Mouse (Mus musculus) heart, embryonic 16.5 days (tissue): ENCODE results near the gene Tmtc2. TPM values are rescaled to one million over a fixed set of nuclear protein-coding genes. Genes with fewer than 3 reads are reported as not detected.

ENCODE experiments used
- ATAC-seq: fragments of 200-750 bp; cut with Nextera tagmentation; replicated peaks from 2 replicates; pipeline ENCODE4 v1.8.0; 2017; ENCODE audit warnings: moderate number of reproducible peaks; ENCODE audit not compliant: insufficient read depth, low FRiP score; ENCODE audit errors: extremely low read depth
- H3K27ac ChIP-seq: fragments of 300-500 bp; sonication (generic); 2 replicates; pipeline ENCODE4 v1.5.1; 2014; ENCODE audit warnings: mild to moderate bottlenecking, low read length, control low read depth, moderate library complexity
- H3K27me3 ChIP-seq: fragments of 300-500 bp; sonication (generic); 2 replicates; pipeline ENCODE4 v1.6.1; 2014; ENCODE audit warnings: low read length, mixed read lengths; ENCODE audit not compliant: control insufficient read depth, insufficient read depth
- H3K36me3 ChIP-seq: fragments of 300-500 bp; sonication (generic); 2 replicates; pipeline ENCODE4 v1.6.1; 2014; ENCODE audit not compliant: control insufficient read depth, insufficient read depth
- H3K4me1 ChIP-seq: fragments of 300-500 bp; sonication (generic); 2 replicates; pipeline ENCODE4 v1.6.1; 2014; ENCODE audit warnings: low read length, mixed read lengths; ENCODE audit not compliant: control insufficient read depth, insufficient read depth
- H3K4me2 ChIP-seq: fragments of 300-500 bp; sonication (generic); 2 replicates; pipeline ENCODE4 v1.6.1; 2014; ENCODE audit warnings: low read depth, mild to moderate bottlenecking, control low read depth, low read length
- H3K4me3 ChIP-seq: fragments of 300-500 bp; sonication (generic); 2 replicates; pipeline ENCODE4 v1.5.1; 2014; ENCODE audit warnings: mild to moderate bottlenecking, control low read depth, low read length
- H3K9ac ChIP-seq: fragments of 300-500 bp; sonication (generic); 2 replicates; pipeline ENCODE4 v1.6.1; 2014; ENCODE audit warnings: low read length, control low read depth
- H3K9me3 ChIP-seq: fragments of 300-500 bp; sonication (generic); replicated peaks from 2 replicates; pipeline ENCODE4 v1.6.1; 2016; ENCODE audit warnings: low read length; ENCODE audit not compliant: control insufficient read depth
- WGBS: fragments of 180-500 bp; shearing (Covaris S2); extraction: QIAGEN DNeasy Blood & Tissue Kit; methylation state at CpG from one replicate; pipeline ENCODE4 v1.1.7; 2014; 5-methylcytosine and 5-hydroxymethylcytosine counted together
- polyA plus RNA-seq: library from polyadenylated mRNA; unstranded; fragments of >200 nt; fragmentation: Nextera tagmentation; extraction: Ambion mirVana; gene quantifications from 2 replicates; pipeline ENCODE4 v1.2.1, GENCODE M21; 2015

Gene Tmtc2
- polyA plus RNA-seq, 1 experiment from 2014 or later = 2.1 TPM

DNA sequence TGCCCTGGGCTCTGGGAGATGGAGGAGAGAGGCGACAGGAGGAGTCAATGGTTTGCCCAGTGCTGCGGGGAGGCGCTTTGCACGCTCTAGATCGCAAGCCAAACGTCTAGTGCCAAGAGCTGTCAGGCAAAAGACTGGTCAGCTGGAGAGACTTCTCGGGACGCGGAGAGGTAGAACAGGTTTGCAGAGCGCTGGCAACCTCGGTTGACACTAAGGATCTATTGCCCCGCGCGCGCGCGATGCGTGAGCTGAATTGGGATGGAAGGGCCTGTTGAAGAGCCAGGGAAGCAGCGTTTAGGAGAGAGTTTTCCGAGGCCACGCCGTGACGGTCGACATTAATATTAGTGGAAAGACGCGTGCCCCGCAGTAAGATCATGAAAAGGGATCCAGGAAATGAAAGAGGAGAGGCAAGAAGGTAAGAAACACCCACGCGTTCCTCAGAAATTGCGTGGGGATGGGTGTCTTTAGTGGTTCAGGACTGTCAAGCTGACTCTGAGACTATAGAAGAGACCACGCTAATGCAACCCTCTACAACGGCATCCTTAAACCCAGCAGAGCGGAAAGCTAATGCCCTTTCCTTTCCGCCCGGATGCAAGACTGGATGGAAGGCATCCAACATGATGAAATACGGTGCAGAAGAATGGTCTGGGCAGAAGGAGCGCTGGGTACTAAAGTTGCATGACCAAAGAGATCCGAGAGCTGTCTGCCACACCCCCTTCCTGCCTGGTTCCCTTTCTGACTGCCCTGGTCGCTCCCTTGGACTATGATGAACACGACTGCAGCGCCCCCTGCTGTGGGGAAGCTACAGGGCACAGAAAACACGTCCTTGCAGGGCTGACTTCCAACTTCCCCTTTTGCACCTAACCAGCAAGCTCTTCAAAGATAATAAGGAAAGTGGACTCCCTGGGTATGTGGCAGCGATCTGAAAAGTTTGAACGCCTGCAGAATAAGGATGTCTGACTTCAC, 727 bp upstream of the Tmtc2 start:
- H3K4me2 ChIP-seq = peak overlapping the region; percentile 94
- WGBS = under 1% methylated on average over 44 of the region's 44 CpGs
- H3K9me3 ChIP-seq = no peaks in the 10 kb centered on the region
- peak overlapping the region; percentile 77 for H3K4me3 ChIP-seq
- H3K4me1 ChIP-seq = peaks cover 15% of the 10 kb centered on the region
- H3K36me3 ChIP-seq = no peaks in the 10 kb centered on the region
- peak overlapping the region; percentile 78 for H3K9ac ChIP-seq
- peak; percentile 70 for ATAC-seq
- H3K27ac ChIP-seq = peak overlapping the region; percentile 73
- no peaks in the 10 kb centered on the region for H3K27me3 ChIP-seq

DNA sequence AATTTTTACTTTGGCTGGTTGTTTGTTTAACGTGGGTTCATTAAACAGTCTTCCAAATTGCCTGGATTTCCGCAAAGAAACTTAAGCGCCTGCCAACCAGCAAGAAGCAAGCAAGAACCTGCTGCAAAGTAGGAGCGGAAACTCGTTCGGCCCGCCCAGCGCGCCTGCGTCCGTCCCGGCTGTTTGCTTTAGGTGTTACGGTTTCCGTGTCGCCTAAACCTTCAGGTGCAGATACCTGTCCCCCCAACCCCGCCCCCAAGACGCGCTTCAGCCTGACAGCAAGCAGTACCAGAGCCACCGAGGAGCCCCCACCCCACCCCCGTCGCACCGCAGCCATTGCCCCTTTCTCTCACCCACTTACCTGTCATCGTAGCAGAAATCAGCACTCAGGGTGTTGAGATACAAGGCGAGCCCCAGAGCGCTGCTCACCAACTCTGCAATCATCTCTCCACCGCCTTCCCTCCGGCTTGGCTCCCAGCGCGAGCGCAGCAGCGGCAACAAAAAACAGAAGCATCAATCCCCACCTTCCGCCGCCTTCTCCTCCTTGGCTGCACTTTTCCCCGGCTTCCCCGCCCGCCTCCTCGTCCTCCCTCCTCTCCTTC, 844 bp downstream of the Tmtc2 start:
- WGBS = 1% methylated on average over 37 of the region's 37 CpGs
- Histone ChIP-seq H3K4me3 (peak overlapping the region; percentile 77), H3K4me1 (peaks cover 11% of the 10 kb centered on the region), H3K9ac (peak overlapping the region; percentile 78), H3K4me2 (peak overlapping the region; percentile 94), H3K36me3 (no peaks in the 10 kb centered on the region), H3K27me3 (no peaks in the 10 kb centered on the region), H3K9me3 (no peaks in the 10 kb centered on the region), H3K27ac (peak overlapping the region; percentile 73)
- ATAC-seq = no peak

DNA sequence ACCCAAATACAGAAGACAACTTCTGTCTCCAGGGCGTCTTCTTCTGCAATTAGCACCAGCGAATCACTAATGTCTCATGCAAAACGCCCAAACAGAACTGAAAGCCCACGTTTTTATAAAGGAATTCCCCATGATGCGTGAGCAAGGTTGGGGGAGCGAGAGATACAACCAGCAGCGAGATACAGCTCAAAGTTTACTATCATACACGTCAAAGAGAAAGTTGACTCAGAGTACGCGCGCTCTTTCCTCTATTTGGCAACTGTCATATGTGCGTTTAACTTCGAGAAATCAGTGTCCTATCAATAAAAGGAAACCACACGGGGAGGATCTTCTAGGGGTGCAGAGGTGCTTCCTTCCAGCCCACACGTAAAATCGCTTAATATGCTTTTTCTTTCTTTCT, 1.4 kb downstream of the Tmtc2 start:
- Histone ChIP-seq H3K27me3 (no peaks in the 10 kb centered on the region), H3K9ac (peak overlapping the region; percentile 78), H3K4me2 (peak overlapping the region; percentile 94), H3K9me3 (no peaks in the 10 kb centered on the region), H3K36me3 (no peaks in the 10 kb centered on the region), H3K27ac (no peak overlapping the region), H3K4me3 (peak overlapping the region; percentile 77), H3K4me1 (peaks cover 11% of the 10 kb centered on the region)
- WGBS = 2% methylated on average over 16 of the region's 16 CpGs
- no peak for ATAC-seq

DNA sequence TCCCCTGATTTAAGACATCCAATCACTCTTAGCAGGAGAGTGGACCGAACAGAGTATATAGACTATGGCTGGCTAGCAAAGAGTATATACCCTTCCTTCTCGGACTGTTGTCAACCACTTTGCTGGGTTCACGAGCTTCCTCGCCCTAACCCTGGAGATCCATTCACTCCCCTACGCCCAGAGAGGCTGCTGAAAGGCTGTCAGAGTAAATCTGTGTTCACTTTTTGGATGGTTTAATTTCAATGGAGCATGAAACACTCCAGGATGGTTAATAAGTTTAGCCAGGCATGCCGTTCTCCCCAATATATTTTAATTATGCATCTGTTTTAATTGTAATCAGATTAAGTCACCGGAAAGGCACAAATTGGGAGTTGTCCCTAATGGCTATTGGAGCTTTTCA, 1.9 kb downstream of the Tmtc2 start:
- ATAC-seq = no peak
- Histone ChIP-seq H3K27ac (no peak overlapping the region), H3K9ac (peak overlapping the region; percentile 10; the same call in 1 of the 2 replicates), H3K9me3 (no peaks in the 10 kb centered on the region), H3K27me3 (no peaks in the 10 kb centered on the region), H3K4me3 (peak overlapping the region; percentile 77), H3K36me3 (no peaks in the 10 kb centered on the region), H3K4me1 (peaks cover 11% of the 10 kb centered on the region), H3K4me2 (peak overlapping the region; percentile 94)
- WGBS = 59% methylated on average over 7 of the region's 7 CpGs

DNA sequence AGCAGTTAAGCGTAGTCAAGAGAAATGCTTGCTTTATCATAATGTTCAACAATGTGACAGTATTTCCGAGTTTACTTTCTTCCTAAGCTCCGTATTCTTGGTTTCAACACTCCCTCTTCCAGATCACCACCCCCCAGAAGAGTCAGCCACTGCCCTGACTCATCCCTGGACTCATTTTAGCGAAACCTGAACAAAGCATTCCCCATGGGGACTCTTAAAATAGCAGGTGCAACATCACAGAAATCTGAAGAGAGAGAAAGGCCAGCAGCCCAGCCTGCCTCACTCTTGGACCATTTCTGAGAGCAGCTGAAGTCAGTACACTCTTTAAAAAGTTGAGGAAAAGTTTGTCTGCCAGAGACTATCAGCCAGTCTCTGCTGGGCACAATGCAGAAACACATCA, 2.4 kb downstream of the Tmtc2 start:
- peak overlapping the region; percentile 77 for H3K4me3 ChIP-seq
- 44% methylated on average over 4 of the region's 4 CpGs for WGBS
- no peaks in the 10 kb centered on the region for H3K9me3 ChIP-seq
- H3K36me3 ChIP-seq = no peaks in the 10 kb centered on the region
- H3K27me3 ChIP-seq = no peaks in the 10 kb centered on the region
- no peak for ATAC-seq
- peaks cover 11% of the 10 kb centered on the region for H3K4me1 ChIP-seq
- no peak overlapping the region for H3K9ac ChIP-seq
- H3K4me2 ChIP-seq = peak overlapping the region; percentile 94
- no peak overlapping the region for H3K27ac ChIP-seq

DNA sequence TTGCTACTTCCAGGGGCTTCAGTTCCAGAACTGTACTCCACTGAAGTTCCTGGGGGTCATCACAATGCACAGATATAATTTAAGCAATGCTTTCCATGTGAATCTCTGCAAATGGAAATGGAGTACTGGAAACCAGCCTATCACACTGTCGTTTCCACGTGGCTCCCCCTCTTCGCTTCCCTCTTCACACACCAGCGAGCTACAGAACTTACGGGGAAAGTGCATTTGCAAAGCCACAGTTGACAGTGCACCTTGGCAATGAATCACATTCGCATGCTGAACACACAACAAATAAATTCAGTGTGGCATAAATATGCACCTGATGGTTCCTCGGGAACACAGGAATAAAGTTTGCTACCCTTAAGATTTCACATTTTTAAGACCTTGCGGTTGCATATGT, 3.2 kb downstream of the Tmtc2 start:
- H3K4me1 ChIP-seq = peaks cover 11% of the 10 kb centered on the region
- H3K9me3 ChIP-seq = no peaks in the 10 kb centered on the region
- H3K36me3 ChIP-seq = no peaks in the 10 kb centered on the region
- 83% methylated on average over 8 of the region's 8 CpGs for WGBS
- no peaks in the 10 kb centered on the region for H3K27me3 ChIP-seq
- no peak overlapping the region for H3K9ac ChIP-seq
- H3K27ac ChIP-seq = no peak overlapping the region
- no peak overlapping the region for H3K4me2 ChIP-seq
- no peak for ATAC-seq
- H3K4me3 ChIP-seq = no peak overlapping the region

DNA sequence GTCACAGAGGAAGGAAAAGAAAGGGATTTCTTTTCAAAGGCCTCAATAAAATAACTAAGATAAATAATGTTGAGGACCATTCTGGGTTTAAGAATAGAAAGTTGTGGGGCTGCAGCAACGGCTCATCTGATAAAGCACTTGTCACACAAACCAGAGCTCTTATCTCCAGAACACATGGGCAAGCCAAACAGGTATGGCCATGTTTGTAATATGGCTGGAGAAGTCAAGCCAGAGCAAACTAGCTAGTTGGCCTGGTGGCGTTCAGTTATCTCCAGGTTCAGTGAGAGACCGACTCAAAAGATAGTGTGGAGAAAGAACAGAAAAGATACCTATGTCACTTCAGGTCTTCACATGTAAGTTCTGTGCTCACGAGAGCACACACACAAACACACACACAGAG, 4.7 kb downstream of the Tmtc2 start:
- 54% methylated on average over 4 of the region's 4 CpGs for WGBS
- Histone ChIP-seq H3K36me3 (no peaks in the 10 kb centered on the region), H3K9ac (no peak overlapping the region), H3K4me1 (peaks cover 11% of the 10 kb centered on the region; the same call in 1 of the 2 replicates), H3K9me3 (no peaks in the 10 kb centered on the region), H3K4me3 (no peak overlapping the region), H3K27me3 (no peaks in the 10 kb centered on the region), H3K4me2 (no peak overlapping the region), H3K27ac (no peak overlapping the region)
- no peak for ATAC-seq

DNA sequence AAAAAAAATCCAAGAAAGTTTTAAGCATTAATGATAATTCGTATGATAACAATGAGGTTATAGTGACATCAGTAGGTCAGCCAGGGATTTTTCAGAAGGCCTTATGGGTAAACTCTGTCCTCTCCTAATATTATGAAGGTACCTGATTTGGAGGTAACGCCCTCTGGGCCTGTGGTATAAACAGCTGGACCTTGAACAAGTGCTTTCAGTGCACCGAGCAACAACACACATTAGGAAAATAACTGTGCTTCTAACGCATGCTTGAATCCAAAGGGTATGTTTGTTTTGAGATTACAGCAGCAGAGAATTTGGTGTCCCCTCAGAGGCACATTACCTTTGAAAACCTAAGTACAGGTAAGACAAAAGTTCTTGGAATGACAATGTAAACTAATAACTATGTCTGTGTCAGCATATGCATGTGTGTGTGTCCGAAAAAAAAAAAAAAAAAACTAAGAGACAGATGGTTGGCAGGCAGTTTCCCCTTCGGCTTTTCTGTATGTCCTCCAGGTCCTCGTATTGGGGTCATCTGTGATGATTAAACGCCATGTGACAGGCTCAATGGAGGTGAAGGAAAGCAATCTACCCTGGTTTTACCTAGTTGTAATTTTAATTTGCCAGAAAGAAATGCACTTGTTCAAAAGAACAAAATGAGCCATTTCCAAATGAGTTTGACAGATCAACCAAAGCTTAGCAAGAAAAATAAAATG, 6.3 kb downstream of the Tmtc2 start:
- 82% methylated on average over 8 of the region's 8 CpGs for WGBS
- ATAC-seq = no peak
- Histone ChIP-seq H3K4me1 (peaks cover 11% of the 10 kb centered on the region; the same call in 1 of the 2 replicates), H3K27ac (no peak overlapping the region), H3K9me3 (no peaks in the 10 kb centered on the region), H3K36me3 (no peaks in the 10 kb centered on the region), H3K9ac (no peak overlapping the region), H3K27me3 (no peaks in the 10 kb centered on the region), H3K4me2 (no peak overlapping the region), H3K4me3 (no peak overlapping the region)
